Mouse (Mus musculus): ENCODE data around the gene Brd3os.

The Brd3os gene

GRCm38 (mm10) chr2:27441767-27442707 lies at the start of gene Brd3os:
Gene Brd3os, plus strand, starts transcription at chr2:27442324.
- peak; percentile 100 for DNase-seq (ENCODE audit: low read depth, low spot score)

GRCm38 (mm10) chr2:27394158-27394832 lies 47.8 kb upstream of the Brd3os start:
- DNase-seq (ENCODE audit: low read depth, low spot score), result no peak

DNA sequence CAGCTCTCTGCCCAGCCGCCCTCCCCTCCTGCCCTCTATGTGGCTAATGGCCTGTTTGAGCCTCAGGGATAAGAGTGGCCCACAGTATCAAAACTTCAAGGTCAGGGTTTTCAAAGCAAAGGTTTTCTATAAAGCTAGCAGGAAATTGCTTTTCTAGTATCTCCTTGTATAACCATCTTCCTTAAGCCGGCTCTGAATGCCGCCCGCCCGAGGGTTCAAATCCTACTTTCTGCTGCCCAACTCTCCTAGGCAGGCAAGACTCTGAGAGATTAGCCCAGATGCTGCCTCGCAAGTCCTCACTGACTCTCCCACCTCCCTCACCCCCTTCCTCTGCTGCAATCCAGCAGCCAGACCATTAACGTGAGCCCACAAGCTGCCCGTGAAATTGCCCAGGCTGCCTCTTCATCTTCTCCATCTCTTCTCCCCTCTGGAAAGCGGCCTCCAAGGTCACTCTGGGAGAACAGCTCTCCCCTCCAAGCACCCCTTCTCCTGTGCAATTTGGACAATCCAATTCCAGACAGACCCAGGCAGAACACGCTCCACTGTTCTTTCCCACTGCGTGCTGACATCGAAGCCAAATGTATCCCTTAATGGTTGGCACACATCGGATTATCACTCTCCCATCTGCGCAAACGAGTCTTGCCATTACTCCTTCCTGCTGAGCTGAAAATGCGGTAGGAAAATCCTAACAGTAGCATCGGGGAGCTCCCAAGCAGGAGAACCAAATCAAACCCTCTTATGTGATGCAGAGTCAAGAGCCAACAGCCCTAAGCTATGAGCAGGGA lies 45.3 kb upstream of the Brd3os start:
- no peak for DNase-seq (ENCODE audit: low read depth, low spot score)

- DNase-seq (ENCODE audit: low read depth, low spot score), result no peak
Measured at GRCm38 (mm10) chr2:27400083-27400482, 42.0 kb upstream of the Brd3os start.

GRCm38 (mm10) chr2:27401544-27401943 lies 40.6 kb upstream of the Brd3os start:
- no peak for DNase-seq (ENCODE audit: low read depth, low spot score)

GRCm38 (mm10) chr2:27404375-27405093 lies 37.6 kb upstream of the Brd3os start:
- DNase-seq (ENCODE audit: low read depth, low spot score), result no peak

DNA sequence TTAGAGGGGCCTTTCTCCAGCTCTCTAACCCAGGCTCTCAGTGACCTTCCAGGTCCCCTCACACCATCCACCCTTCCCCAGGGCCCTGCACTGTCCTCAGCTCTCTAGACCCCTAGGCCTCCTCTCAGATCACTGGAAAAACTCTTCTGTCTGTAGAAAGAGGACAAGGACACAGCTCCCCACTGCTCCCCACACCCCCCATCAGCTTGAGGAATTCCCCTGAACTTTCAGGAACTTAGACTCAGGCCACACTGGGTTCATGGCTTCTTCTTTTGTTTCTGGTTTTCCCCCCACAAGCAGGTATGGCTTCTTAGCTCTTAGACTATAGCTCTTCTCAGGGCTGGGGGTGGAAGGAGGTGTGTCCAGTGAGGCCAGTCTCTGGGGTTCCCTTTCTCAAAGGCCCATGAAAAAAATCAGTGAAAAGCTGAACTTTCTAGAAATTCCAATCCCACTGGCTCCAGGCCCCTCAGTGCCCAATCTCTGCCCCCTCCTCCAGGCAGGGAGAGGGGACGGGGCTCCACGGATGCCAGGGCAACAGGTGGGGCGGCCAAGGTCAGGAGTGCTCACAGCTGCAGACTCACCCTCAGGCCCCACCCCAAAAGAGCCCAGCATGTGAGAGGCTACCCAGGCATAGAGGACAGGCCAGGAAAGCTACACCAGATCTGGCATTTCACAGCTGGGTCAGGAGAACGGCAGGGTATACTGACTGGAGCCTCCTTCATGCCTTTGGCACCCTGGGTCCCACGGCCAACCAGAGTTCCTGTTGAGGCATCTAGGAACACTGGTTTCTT lies 36.8 kb upstream of the Brd3os start:
- DNase-seq (ENCODE audit: low read depth, low spot score), result no peak

DNA sequence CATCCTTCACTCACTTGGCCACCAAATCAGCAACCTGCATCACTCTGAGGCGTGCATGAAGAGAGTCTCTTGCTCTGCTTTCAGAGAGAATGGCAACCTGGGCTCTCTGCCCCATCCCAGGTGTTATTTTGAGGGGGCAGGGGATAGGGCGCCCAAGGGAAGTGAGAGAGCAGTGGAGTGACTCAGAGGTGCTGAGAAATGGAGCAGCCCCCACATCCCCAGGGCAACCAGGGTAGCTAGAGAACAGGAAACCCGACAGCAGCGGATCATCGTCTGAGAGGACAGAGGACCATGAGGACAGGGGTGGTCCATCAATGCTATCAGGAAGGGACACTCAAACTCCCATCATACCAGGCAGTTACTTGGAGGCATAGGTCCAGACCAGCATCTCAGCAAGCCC lies 35.2 kb upstream of the Brd3os start:
- no peak for DNase-seq (ENCODE audit: low read depth, low spot score)

GRCm38 (mm10) chr2:27408194-27408593 lies 33.9 kb upstream of the Brd3os start:
- DNase-seq (ENCODE audit: low read depth, low spot score), result no peak

DNA sequence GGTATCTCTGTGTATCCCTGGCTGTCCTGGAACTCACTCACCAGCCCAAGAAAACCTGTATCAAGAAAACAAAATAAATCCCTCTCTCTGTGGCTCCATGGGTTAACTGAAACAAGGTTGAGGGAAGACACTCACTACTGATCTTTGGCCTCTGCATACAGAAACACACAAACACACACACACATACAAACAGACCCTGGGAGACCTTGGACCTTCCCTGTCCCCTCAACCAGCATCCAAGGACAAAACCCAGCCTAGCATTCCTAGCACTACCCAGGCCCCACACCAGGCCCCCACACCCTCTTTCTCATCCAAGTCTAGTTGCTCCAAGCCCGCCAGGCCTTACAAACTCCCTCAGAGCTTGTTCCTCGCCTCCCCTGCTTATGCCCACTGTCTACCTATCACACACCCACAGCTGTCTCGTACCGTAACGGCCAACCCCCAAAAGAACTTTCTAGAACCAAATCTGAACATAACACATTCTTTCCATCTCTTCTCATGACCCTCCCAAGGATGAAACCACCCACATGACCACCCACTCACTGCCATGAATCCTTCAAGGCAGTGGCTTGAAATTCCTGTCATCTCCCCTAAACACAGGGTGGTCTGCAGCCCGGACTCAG lies 31.5 kb upstream of the Brd3os start:
- DNase-seq (ENCODE audit: low read depth, low spot score), result no peak

GRCm38 (mm10) chr2:27411688-27412174 lies 30.4 kb upstream of the Brd3os start:
- DNase-seq (ENCODE audit: low read depth, low spot score), result no peak

GRCm38 (mm10) chr2:27412245-27412800 lies 29.8 kb upstream of the Brd3os start:
- DNase-seq (ENCODE audit: low read depth, low spot score), result no peak

- DNase-seq (ENCODE audit: low read depth, low spot score), result no peak
Measured at GRCm38 (mm10) chr2:27413582-27413935, 28.6 kb upstream of the Brd3os start.

DNA sequence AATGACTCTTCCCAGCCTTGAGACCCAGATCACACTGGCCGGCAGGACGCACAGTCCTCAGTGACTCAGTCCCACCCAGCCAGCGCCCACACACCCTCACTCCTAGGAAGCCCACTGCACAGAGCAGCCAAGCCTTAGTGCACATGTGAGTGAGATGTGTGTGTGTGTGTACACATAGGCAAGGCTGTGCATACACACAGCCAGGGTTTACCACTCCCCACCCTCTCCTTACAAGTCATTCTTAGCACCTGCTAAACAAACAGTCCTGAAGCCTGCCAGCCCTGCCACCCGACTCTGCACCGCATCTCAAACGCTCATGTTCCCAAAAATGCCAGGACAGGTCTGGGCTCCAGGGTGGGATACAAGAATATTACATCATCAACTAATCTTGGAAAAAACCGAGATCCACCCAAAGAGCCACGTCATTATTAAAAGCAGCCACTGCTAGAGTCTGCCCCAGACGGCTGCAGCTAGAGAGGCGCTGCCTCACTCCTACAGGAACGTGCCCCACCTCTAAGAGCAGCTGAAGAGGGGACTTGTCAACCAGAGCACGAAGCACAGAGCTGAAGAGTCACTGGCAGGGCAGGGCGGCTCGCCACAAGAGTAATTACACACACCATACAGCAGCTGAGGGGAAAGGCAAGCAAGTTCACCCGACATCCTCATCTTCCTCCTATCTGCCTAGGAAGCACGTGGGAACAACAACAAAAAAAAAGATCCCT lies 28.0 kb upstream of the Brd3os start:
- DNase-seq (ENCODE audit: low read depth, low spot score), result peak; percentile 64

GRCm38 (mm10) chr2:27415060-27415783 lies 26.9 kb upstream of the Brd3os start:
- no peak for DNase-seq (ENCODE audit: low read depth, low spot score)

GRCm38 (mm10) chr2:27416425-27416824 lies 25.7 kb upstream of the Brd3os start:
- DNase-seq (ENCODE audit: low read depth, low spot score), result no peak

DNA sequence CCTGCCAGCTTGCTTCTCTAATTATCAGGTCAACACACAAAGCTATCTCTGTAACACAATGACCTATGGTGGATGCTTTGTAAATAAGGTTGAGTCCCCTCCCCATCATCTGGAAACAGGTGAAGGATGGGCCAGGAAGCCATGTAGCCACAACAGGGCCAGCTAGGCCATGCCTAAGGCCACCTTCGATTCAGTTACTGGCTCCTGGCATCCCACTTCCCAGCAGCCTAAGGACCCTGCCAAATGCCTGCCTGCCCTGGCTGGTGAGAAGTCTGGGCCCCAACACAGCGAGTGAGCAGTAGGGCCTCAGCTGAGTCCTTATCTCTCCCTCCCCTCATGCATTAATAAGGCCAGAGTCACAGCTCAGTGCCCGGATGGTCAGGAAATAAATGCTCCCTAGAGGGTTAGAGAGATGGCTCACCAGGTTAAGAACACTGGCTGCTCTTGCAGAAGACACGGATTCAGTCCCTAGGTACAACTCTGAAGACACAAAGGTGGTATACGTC lies 24.4 kb upstream of the Brd3os start:
- no peak for DNase-seq (ENCODE audit: low read depth, low spot score)

DNA sequence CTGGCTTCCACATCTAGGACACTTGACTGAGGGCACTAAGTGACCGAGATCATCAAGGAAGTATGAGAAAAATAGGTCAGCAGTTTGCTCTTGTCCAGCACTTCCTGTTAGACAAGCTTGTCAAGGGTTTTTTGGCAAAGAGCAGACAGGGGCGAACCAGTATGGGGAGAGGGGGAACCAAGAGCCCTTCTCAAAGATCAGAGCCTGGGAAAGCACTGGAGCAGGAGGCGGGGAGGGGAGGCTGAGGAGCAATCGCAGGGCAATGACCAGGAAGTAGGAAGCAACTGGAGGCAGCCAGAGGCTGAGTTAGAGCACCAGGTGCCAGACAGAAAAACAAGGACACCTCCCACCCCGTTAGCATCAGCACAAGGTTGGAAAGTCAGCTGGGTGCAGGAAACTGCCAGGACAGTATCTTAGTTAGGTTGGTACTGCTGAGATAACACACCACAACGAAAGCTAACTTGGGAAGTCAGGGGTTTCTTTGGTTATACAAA lies 23.5 kb upstream of the Brd3os start:
- no peak for DNase-seq (ENCODE audit: low read depth, low spot score)
